Mouse (Mus musculus): ENCODE results near the gene Klhl5. TPM values are rescaled to one million over a fixed set of nuclear protein-coding genes. Genes with fewer than 3 reads are reported as not detected.

The Klhl5 gene
- polyA plus RNA-seq, 1 experiment from 2014 or later, result 25.3 TPM

DNA sequence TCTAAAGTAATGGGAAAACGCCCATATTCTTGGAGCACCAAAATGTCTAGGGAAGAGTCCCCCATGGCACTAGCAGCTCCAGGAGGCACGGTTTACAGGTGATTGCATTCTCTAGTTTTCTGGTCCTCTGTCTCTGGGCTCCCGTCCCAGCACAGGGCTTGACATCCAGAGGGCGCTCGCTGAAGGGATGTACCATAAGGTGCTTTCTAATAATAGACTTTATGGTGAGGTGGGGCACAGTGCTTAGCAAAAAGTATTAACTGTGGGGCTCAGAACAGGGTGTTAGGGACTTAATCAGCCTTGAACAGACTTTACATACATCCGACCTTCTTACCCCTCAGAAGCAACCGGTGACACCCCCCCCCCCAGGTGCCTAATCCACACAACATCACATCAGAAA lies 32.6 kb upstream of the Klhl5 start:
- ATAC-seq (ENCODE audit: low FRiP score) (no peak), DNase-seq (ENCODE audit: low spot score) (no peak)
- no peaks in the 10 kb centered on the region for H3K36me3 ChIP-seq (ENCODE audit: control insufficient read depth, insufficient read depth, low read length)
- H3K4me2 ChIP-seq (replicated peaks; ENCODE audit: low read depth, low read length), result no peak overlapping the region
- H3K4me1 ChIP-seq (replicated peaks; ENCODE audit: control insufficient read depth, insufficient read depth, low read length), result no peaks in the 10 kb centered on the region
- no peak overlapping the region for H3K27ac ChIP-seq (ENCODE audit: low read depth, low read length)
- H3K27me3 ChIP-seq (ENCODE audit: control insufficient read depth, insufficient read depth, low read length), result no peaks in the 10 kb centered on the region
- H3K9ac ChIP-seq (ENCODE audit: low read depth, low read length), result no peak overlapping the region
- H3K4me3 ChIP-seq (ENCODE audit: low read depth, low read length), result no peak overlapping the region
- 68% methylated on average over 7 of the region's 7 CpGs for WGBS
- no peaks in the 10 kb centered on the region for H3K9me3 ChIP-seq (ENCODE audit: control insufficient read depth, low read length)

DNA sequence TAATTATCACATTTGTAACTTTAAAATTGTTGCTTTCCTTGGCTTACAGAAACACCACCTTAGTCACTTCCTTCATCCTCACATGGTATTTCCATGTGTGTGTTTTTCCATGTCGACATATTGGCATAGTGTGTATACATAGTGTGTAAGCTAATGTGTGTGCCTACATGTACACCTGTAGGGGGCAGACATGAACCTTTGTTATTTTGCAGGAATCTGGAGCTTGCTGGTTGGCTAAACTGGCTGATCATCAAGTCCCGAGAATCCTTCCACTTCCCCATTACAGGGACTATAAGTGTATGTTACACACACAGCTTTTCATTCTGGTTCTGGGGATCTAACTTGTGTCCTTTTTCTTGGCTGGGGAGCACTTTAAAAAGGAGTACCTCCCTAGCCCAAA lies 31.3 kb upstream of the Klhl5 start:
- 86% methylated on average over 2 of the region's 2 CpGs for WGBS

GRCm38 (mm10) chr5:65076748-65077147 lies 30.6 kb upstream of the Klhl5 start:
- 63% methylated on average over 3 of the region's 3 CpGs for WGBS
- Histone ChIP-seq H3K9ac (ENCODE audit: low read depth, low read length) (no peak overlapping the region), H3K27me3 (ENCODE audit: control insufficient read depth, insufficient read depth, low read length) (no peaks in the 10 kb centered on the region), H3K4me1 (replicated peaks; ENCODE audit: control insufficient read depth, insufficient read depth, low read length) (no peaks in the 10 kb centered on the region), H3K27ac (ENCODE audit: low read depth, low read length) (no peak overlapping the region), H3K9me3 (ENCODE audit: control insufficient read depth, low read length) (no peaks in the 10 kb centered on the region), H3K4me2 (replicated peaks; ENCODE audit: low read depth, low read length) (no peak overlapping the region), H3K4me3 (ENCODE audit: low read depth, low read length) (no peak overlapping the region), H3K36me3 (ENCODE audit: control insufficient read depth, insufficient read depth, low read length) (no peaks in the 10 kb centered on the region)
- no peak for ATAC-seq (ENCODE audit: low FRiP score)
- DNase-seq (ENCODE audit: low spot score), result no peak

More for the DNA sequence above, 31.3 kb upstream of the Klhl5 start:
- no peaks in the 10 kb centered on the region for H3K4me1 ChIP-seq (replicated peaks; ENCODE audit: control insufficient read depth, insufficient read depth, low read length)
- ATAC-seq (ENCODE audit: low FRiP score) (no peak), DNase-seq (ENCODE audit: low spot score) (no peak)
- no peak overlapping the region for H3K4me3 ChIP-seq (ENCODE audit: low read depth, low read length)
- no peak overlapping the region for H3K27ac ChIP-seq (ENCODE audit: low read depth, low read length)
- H3K9ac ChIP-seq (ENCODE audit: low read depth, low read length), result no peak overlapping the region
- H3K9me3 ChIP-seq (ENCODE audit: control insufficient read depth, low read length), result no peaks in the 10 kb centered on the region
- H3K36me3 ChIP-seq (ENCODE audit: control insufficient read depth, insufficient read depth, low read length), result no peaks in the 10 kb centered on the region
- H3K4me2 ChIP-seq (replicated peaks; ENCODE audit: low read depth, low read length), result no peak overlapping the region
- H3K27me3 ChIP-seq (ENCODE audit: control insufficient read depth, insufficient read depth, low read length), result no peaks in the 10 kb centered on the region

GRCm38 (mm10) chr5:65078081-65078480 lies 29.3 kb upstream of the Klhl5 start:
- DNase-seq (ENCODE audit: low spot score), result no peak

DNA sequence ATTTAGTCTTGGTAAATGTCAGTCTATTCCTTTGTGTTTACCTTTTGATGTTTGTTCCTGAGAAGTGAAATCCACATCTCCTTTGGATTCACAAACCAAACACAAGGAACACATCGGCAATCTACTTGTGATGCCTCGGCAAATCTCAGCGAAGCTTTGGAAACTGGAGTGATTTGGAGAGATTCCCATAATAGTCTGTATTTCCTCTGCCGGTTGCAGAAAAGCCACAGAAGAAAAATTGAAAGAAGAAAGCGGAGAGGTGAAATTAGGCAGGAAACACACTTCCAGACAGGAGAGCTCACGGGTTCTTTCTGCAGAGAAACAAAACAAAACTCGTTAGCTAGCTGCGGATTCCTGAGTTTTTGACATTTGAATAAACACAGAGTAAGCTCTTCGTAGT lies 27.5 kb upstream of the Klhl5 start:
- Histone ChIP-seq H3K4me2 (replicated peaks; ENCODE audit: low read depth, low read length) (no peak overlapping the region), H3K9ac (ENCODE audit: low read depth, low read length) (no peak overlapping the region), H3K27me3 (ENCODE audit: control insufficient read depth, insufficient read depth, low read length) (no peaks in the 10 kb centered on the region), H3K4me1 (replicated peaks; ENCODE audit: control insufficient read depth, insufficient read depth, low read length) (no peaks in the 10 kb centered on the region), H3K36me3 (ENCODE audit: control insufficient read depth, insufficient read depth, low read length) (no peaks in the 10 kb centered on the region), H3K4me3 (ENCODE audit: low read depth, low read length) (no peak overlapping the region), H3K27ac (ENCODE audit: low read depth, low read length) (no peak overlapping the region), H3K9me3 (ENCODE audit: control insufficient read depth, low read length) (no peaks in the 10 kb centered on the region)
- ATAC-seq (ENCODE audit: low FRiP score) (no peak), DNase-seq (ENCODE audit: low spot score) (no peak)
- 82% methylated on average over 9 of the region's 9 CpGs for WGBS

More at GRCm38 (mm10) chr5:65078081-65078480, 29.3 kb upstream of the Klhl5 start:
- H3K27ac ChIP-seq (ENCODE audit: low read depth, low read length), result no peak overlapping the region
- no peaks in the 10 kb centered on the region for H3K27me3 ChIP-seq (ENCODE audit: control insufficient read depth, insufficient read depth, low read length)
- H3K36me3 ChIP-seq (ENCODE audit: control insufficient read depth, insufficient read depth, low read length), result no peaks in the 10 kb centered on the region
- 90% methylated on average over 4 of the region's 4 CpGs for WGBS
- H3K9me3 ChIP-seq (ENCODE audit: control insufficient read depth, low read length), result no peaks in the 10 kb centered on the region
- ATAC-seq (ENCODE audit: low FRiP score), result no peak
- no peak overlapping the region for H3K4me2 ChIP-seq (replicated peaks; ENCODE audit: low read depth, low read length)
- H3K9ac ChIP-seq (ENCODE audit: low read depth, low read length), result no peak overlapping the region
- no peaks in the 10 kb centered on the region for H3K4me1 ChIP-seq (replicated peaks; ENCODE audit: control insufficient read depth, insufficient read depth, low read length)
- H3K4me3 ChIP-seq (ENCODE audit: low read depth, low read length), result no peak overlapping the region

- WGBS, result 80% methylated on average over 4 of the region's 4 CpGs
- no peak for DNase-seq (ENCODE audit: low spot score)
- Histone ChIP-seq H3K4me2 (replicated peaks; ENCODE audit: low read depth, low read length) (no peak overlapping the region), H3K27me3 (ENCODE audit: control insufficient read depth, insufficient read depth, low read length) (no peaks in the 10 kb centered on the region), H3K36me3 (ENCODE audit: control insufficient read depth, insufficient read depth, low read length) (no peaks in the 10 kb centered on the region), H3K4me3 (ENCODE audit: low read depth, low read length) (no peak overlapping the region), H3K9ac (ENCODE audit: low read depth, low read length) (no peak overlapping the region), H3K27ac (ENCODE audit: low read depth, low read length) (no peak overlapping the region), H3K4me1 (replicated peaks; ENCODE audit: control insufficient read depth, insufficient read depth, low read length) (no peaks in the 10 kb centered on the region), H3K9me3 (ENCODE audit: control insufficient read depth, low read length) (no peaks in the 10 kb centered on the region)
- ATAC-seq (ENCODE audit: low FRiP score), result no peak
These were observed 25.5 kb upstream of the Klhl5 start for GRCm38 (mm10) chr5:65081836-65082235.

DNA sequence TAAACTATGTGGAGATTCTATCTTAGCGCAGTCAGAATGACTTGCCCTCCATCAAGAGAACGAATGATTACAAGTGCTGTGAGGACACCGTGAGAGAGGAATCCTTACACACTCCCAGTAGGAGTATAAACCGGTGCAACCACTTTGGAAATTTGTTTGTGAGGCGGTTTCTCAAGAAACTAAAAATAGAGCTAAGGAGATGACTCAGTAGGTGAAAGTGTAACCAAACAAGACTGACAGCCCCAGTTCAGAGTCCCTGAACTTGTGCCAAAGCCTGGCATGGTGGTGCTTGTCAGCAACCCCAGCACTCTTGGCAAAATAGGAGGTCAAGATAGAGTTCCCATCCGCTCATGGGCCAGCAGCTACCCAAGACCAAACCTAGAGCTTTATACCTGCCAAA lies 20.8 kb upstream of the Klhl5 start:
- no peaks in the 10 kb centered on the region for H3K9me3 ChIP-seq (ENCODE audit: control insufficient read depth, low read length)
- DNase-seq (ENCODE audit: low spot score), result no peak
- no peak for ATAC-seq (ENCODE audit: low FRiP score)
- no peaks in the 10 kb centered on the region for H3K36me3 ChIP-seq (ENCODE audit: control insufficient read depth, insufficient read depth, low read length)
- no peak overlapping the region for H3K9ac ChIP-seq (ENCODE audit: low read depth, low read length)
- WGBS, result 87% methylated on average over 6 of the region's 6 CpGs
- no peaks in the 10 kb centered on the region for H3K4me1 ChIP-seq (replicated peaks; ENCODE audit: control insufficient read depth, insufficient read depth, low read length)
- H3K27ac ChIP-seq (ENCODE audit: low read depth, low read length), result no peak overlapping the region
- H3K4me3 ChIP-seq (ENCODE audit: low read depth, low read length), result no peak overlapping the region
- H3K4me2 ChIP-seq (replicated peaks; ENCODE audit: low read depth, low read length), result no peak overlapping the region
- no peaks in the 10 kb centered on the region for H3K27me3 ChIP-seq (ENCODE audit: control insufficient read depth, insufficient read depth, low read length)

DNA sequence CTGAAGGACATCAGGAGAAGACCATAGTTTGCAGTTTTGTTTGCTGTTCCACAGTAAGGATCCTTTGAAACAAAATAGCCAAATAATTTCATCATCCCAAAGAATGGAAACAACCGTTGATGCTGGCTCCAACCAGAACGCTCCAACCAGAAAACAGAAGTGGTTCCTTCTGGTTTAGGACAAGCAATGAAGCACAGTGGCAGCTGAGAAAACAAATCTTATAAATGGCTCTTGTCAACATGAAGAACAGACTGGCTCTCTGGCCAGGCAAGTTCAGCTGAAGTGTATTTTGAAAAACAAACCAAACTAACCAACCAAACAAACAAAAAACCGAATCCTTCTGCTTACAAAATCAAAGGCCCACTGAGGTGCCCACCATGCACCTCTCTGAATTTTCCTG lies 17.6 kb upstream of the Klhl5 start:
- ATAC-seq (ENCODE audit: low FRiP score) (no peak), DNase-seq (ENCODE audit: low spot score) (no peak)
- no peaks in the 10 kb centered on the region for H3K27me3 ChIP-seq (ENCODE audit: control insufficient read depth, insufficient read depth, low read length)
- H3K4me2 ChIP-seq (replicated peaks; ENCODE audit: low read depth, low read length), result no peak overlapping the region
- H3K27ac ChIP-seq (ENCODE audit: low read depth, low read length), result no peak overlapping the region
- H3K9me3 ChIP-seq (ENCODE audit: control insufficient read depth, low read length), result no peaks in the 10 kb centered on the region
- H3K4me3 ChIP-seq (ENCODE audit: low read depth, low read length), result no peak overlapping the region
- WGBS, result 66% methylated on average over 3 of the region's 3 CpGs
- no peaks in the 10 kb centered on the region for H3K36me3 ChIP-seq (ENCODE audit: control insufficient read depth, insufficient read depth, low read length)
- no peaks in the 10 kb centered on the region for H3K4me1 ChIP-seq (replicated peaks; ENCODE audit: control insufficient read depth, insufficient read depth, low read length)
- H3K9ac ChIP-seq (ENCODE audit: low read depth, low read length), result no peak overlapping the region

- Histone ChIP-seq H3K9me3 (ENCODE audit: control insufficient read depth, low read length) (no peaks in the 10 kb centered on the region), H3K36me3 (ENCODE audit: control insufficient read depth, insufficient read depth, low read length) (no peaks in the 10 kb centered on the region), H3K27ac (ENCODE audit: low read depth, low read length) (no peak overlapping the region), H3K4me1 (replicated peaks; ENCODE audit: control insufficient read depth, insufficient read depth, low read length) (no peaks in the 10 kb centered on the region), H3K9ac (ENCODE audit: low read depth, low read length) (no peak overlapping the region), H3K27me3 (ENCODE audit: control insufficient read depth, insufficient read depth, low read length) (no peaks in the 10 kb centered on the region), H3K4me3 (ENCODE audit: low read depth, low read length) (no peak overlapping the region), H3K4me2 (replicated peaks; ENCODE audit: low read depth, low read length) (no peak overlapping the region)
- WGBS, result 78% methylated on average over 11 of the region's 11 CpGs
- DNase-seq (ENCODE audit: low spot score) (no peak), ATAC-seq (ENCODE audit: low FRiP score) (no peak)
These were observed 16.0 kb upstream of the Klhl5 start for GRCm38 (mm10) chr5:65091184-65091858.
